In the genomic region with DNA sequence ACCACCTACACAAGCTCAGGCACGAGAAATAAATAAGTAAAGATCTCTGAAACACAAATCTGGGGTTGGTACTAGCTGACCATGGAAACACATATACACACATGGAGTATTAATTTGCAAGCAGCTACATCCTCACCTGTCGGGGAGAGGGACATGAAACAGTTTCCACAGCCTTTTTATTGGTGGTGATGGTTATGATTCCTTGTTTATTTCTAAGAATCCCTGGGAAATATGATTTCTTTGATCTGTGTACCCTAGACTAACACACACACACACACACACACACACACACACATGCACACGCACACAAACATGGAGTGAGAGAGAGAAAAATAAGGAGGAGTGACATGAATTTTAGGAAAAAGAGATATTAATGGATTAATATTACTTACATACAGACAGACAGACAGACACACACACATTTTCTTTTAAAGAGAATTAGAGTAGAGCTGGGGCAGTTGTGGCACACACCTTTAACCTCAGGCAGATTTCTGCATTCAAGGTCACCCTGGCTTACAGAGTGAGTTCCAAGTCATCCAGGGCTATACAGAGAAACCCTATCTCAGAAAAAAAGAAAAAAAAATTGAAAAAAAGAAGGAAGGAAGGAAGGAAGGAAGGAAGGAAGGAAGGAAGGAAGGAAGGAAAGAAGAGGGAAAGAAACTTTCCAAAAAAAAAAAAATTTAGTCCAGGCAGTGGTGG, we compare ENCODE assay signal across 8 mouse cellular contexts.
DNase-seq lines count a peak whose midpoint lies in the region; ATAC-seq and TF ChIP-seq lines count a peak whose summit lies in the region.
"Not testable (repeated sequence)": the region's sequence is repeated elsewhere in the genome, so short reads cannot be mapped to it uniquely, and the experiment has no call there.

No protein-coding gene starts in this region.

- not testable (repeated sequence) for H3K4me1 ChIP-seq in G1E (ENCODE audit: insufficient read depth, low read depth, low read length); limb, embryonic 10.5 days; midbrain, embryonic 11.5 days (ENCODE audit: control insufficient read depth, insufficient read depth, low read length)

- not testable (repeated sequence) for H3K36me3 ChIP-seq in G1E (replicated peaks); limb, embryonic 10.5 days; midbrain, embryonic 11.5 days (ENCODE audit: control insufficient read depth, insufficient read depth, low read length)

- H3K4me3 ChIP-seq in G1E (ENCODE audit: low read depth, low read length); limb, embryonic 10.5 days; midbrain, embryonic 11.5 days (ENCODE audit: low read depth, low read length): not testable (repeated sequence)

- 40% methylated on average over 3 of the region's 3 CpGs for WGBS in limb, embryonic 10.5 days
- WGBS in midbrain, embryonic 11.5 days = 44% methylated on average over 3 of the region's 3 CpGs

- not testable (repeated sequence) for H3K27me3 ChIP-seq in G1E (ENCODE audit: insufficient read depth, low read length); limb, embryonic 10.5 days (ENCODE audit: low read depth, poor library complexity, severe bottlenecking); midbrain, embryonic 11.5 days (ENCODE audit: control insufficient read depth, insufficient read depth, low read length)

- H3K27ac ChIP-seq in limb, embryonic 10.5 days; midbrain, embryonic 11.5 days (ENCODE audit: low read depth, low read length): not testable (repeated sequence)

- H3K4me2 ChIP-seq in midbrain, embryonic 11.5 days = not testable (repeated sequence)

- not testable (repeated sequence) for H3K9me3 ChIP-seq in G1E (replicated peaks); limb, embryonic 10.5 days (replicated peaks); midbrain, embryonic 11.5 days (ENCODE audit: control insufficient read depth, low read length)

- peak; percentile 57 for DNase-seq in 3T3-L1 (ENCODE audit: low read depth, low spot score)
- peak; percentile 57 for DNase-seq in G1E (ENCODE audit: low spot score)
- peak; percentile 63 for DNase-seq in adipocyte (ENCODE audit: low spot score)
- DNase-seq in embryo, embryonic 11 days = peak; percentile 21
- peak; percentile 81 for DNase-seq in forelimb bud, embryonic 11.5 days (ENCODE audit: low read depth, low spot score)
- DNase-seq in limb, embryonic 10.5 days (ENCODE audit: low spot score) = peak; percentile 33
- peak; percentile 85 for DNase-seq in midbrain, embryonic 11.5 days (ENCODE audit: low spot score, missing footprints)
- DNase-seq in thymus, postnatal 0 days (ENCODE audit: low spot score) = peak; percentile 17

- ATAC-seq in G1E (ENCODE audit: extremely low read depth, insufficient number of reproducible peaks, low FRiP score, poor library complexity, severe bottlenecking); midbrain, embryonic 11.5 days (ENCODE audit: low FRiP score): not testable (repeated sequence)

- not testable (repeated sequence) for TF ChIP-seq CTCF in G1E (IDR thresholded peaks at IDR 0.05; ENCODE audit: low read depth, low read length)

- not testable (repeated sequence) for H3K9ac ChIP-seq in midbrain, embryonic 11.5 days (ENCODE audit: low read length)

Comparison
In these comparisons a context has a peak if more than half of its experiments do, and no peak if none do; other contexts are left out.
1. DNase-seq: peak in every context shown above with its lines; median percentile 85 in midbrain, embryonic 11.5 days; 81 in forelimb bud, embryonic 11.5 days; 63 in adipocyte; 57 in 3T3-L1; 57 in G1E; 33 in limb, embryonic 10.5 days; 21 in embryo, embryonic 11 days; 17 in thymus, postnatal 0 days.